16 mouse cellular contexts compared by ENCODE assay signal in the genomic region with DNA sequence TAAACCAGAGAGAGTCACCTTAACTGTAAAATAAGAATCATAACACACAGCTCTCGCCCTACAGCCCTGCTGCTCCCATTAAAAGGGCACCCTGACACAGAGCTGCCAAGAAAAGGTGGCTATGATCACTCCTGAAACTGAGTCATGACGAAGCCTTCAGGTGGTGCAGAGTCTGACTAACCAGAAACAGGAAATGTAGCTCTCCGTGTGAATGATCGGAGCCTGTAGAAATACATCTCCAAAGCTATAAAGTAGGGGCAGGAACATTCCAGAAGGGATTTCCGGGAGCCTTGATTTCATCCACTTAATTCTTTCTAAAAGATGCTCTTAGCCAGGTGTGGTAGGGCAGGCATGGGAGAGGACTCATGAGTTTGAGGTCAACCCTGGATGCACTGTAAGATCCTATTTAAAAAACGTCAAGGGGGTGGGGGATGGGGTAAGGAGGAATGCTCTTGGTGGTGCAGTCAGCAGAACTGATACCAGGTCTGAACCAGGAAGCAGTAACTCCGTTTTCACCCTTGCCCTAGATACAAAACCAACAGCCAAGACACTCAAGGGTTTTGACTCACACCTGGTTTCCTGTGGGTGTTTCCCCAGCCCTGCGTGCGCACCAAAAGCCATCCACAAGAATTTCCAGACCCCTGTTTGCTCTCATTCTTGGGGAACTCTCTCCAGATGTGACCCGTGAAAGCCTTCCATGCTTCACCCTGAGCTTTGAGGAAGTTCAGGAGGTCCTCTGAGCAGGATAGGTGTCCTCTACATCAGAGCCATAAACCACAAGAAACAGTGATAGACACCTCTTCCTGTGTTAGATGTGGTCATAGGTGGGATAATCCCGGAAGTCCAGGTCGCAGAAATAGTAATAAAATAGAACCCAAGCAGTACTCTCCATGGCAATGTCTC. TPM values are rescaled to one million over a fixed set of nuclear protein-coding genes. Genes with fewer than 3 reads are reported as not detected.
DNase-seq lines count a peak whose midpoint lies in the region; ATAC-seq and TF ChIP-seq lines count a peak whose summit lies in the region.
"Had no signal": no experiment of that assay in that cellular context is flagged by ENCODE, and none has a peak within 500 bp of the region (broad histone marks: within the 10 kb centered on the region; RNA-seq: fewer than 3 reads in every experiment).

No protein-coding gene starts in this region.

- no peaks in the 10 kb centered on the region for H3K27me3 ChIP-seq in CH12.LX (replicated peaks)
- no peaks in the 10 kb centered on the region for H3K27me3 ChIP-seq in lung, embryonic 16.5 days (ENCODE audit: control insufficient read depth, insufficient read depth, low read depth, low read length)
- no peaks in the 10 kb centered on the region for H3K27me3 ChIP-seq in stomach, embryonic 15.5 days (replicated peaks)
- no peaks in the 10 kb centered on the region for H3K27me3 ChIP-seq in heart, adult 2 months (ENCODE audit: control insufficient read depth, insufficient read depth, low read length)
- H3K27me3 ChIP-seq: forebrain, embryonic 13.5 days had no signal

- H3K4me3 ChIP-seq in CH12.LX (replicated peaks in 1 of 3; ENCODE audit: low read depth in 2 of 3, low read length in 2 of 3, poor library complexity in 1 of 3) = no peak overlapping the region
- no peak overlapping the region for H3K4me3 ChIP-seq in lung, embryonic 16.5 days (ENCODE audit: low read length)
- no peak overlapping the region for H3K4me3 ChIP-seq in stomach, embryonic 15.5 days (replicated peaks)
- no peak overlapping the region for H3K4me3 ChIP-seq in heart, adult 2 months
- H3K4me3 ChIP-seq: embryonic facial prominence, embryonic 13.5 days; forebrain, embryonic 13.5 days; myocyte had no signal

- H3K9ac ChIP-seq in CH12.LX (ENCODE audit: insufficient read depth, low read depth) = no peak overlapping the region
- H3K9ac ChIP-seq in lung, embryonic 16.5 days (ENCODE audit: low read length) = no peak overlapping the region
- no peak overlapping the region for H3K9ac ChIP-seq in stomach, embryonic 15.5 days
- no peak overlapping the region for H3K9ac ChIP-seq in heart, adult 2 months (ENCODE audit: low read depth, low read length)
- H3K9ac ChIP-seq: embryonic facial prominence, embryonic 13.5 days; forebrain, embryonic 13.5 days had no signal

- in situ Hi-C loops in CH12.LX (cut with MboI; ENCODE audit: low pct_ligation_motif_present, low pct_unique_long_range_greater_than_20kb, low sequenced_read_pairs) = loop anchor here (10.0 kb wide), 1 partner anchor 111 kb away; no protein-coding TSS in a partner anchor

- TF ChIP-seq RAD21 in CH12.LX (IDR thresholded peaks at IDR 0.05; ENCODE audit: low read depth, low read length) = no peak

- H3K79me2 ChIP-seq in CH12.LX (replicated peaks; ENCODE audit: control insufficient read depth, extremely low read depth, insufficient read depth, poor library complexity, severe bottlenecking) = no peaks in the 10 kb centered on the region
- H3K79me2 ChIP-seq in heart, adult 2 months (replicated peaks; ENCODE audit: control insufficient read depth, insufficient read depth, low read length) = no peaks in the 10 kb centered on the region

- H3K27ac ChIP-seq in CH12.LX (ENCODE audit: insufficient read depth, low read depth) = no peak overlapping the region
- peak overlapping the region; percentile 89 for H3K27ac ChIP-seq in lung, embryonic 16.5 days (ENCODE audit: low read length)
- H3K27ac ChIP-seq in stomach, embryonic 15.5 days = 0 out of 2 replicates have a peak overlapping the region, but pooled peaks have one; percentile 36
- no peak overlapping the region for H3K27ac ChIP-seq in heart, adult 2 months
- H3K27ac ChIP-seq: embryonic facial prominence, embryonic 13.5 days; forebrain, embryonic 13.5 days; macrophage had no signal

- no peaks in the 10 kb centered on the region for H3K9me3 ChIP-seq in CH12.LX (replicated peaks; ENCODE audit: low read length)
- no peaks in the 10 kb centered on the region for H3K9me3 ChIP-seq in lung, embryonic 16.5 days (ENCODE audit: control insufficient read depth, low read length)
- H3K9me3 ChIP-seq in stomach, embryonic 15.5 days = no peaks in the 10 kb centered on the region
- H3K9me3 ChIP-seq: embryonic facial prominence, embryonic 13.5 days; forebrain, embryonic 13.5 days had no signal

- no peak for TF ChIP-seq CTCF in CH12.LX (conservative IDR thresholded peaks at IDR 0.05 in 1 of 2, IDR thresholded peaks at IDR 0.05 in 1 of 2; ENCODE audit: low read depth in 2 of 2, low read length in 2 of 2)
- TF ChIP-seq CTCF in heart, adult 2 months (IDR thresholded peaks at IDR 0.05) = no peak

- WGBS in lung, embryonic 16.5 days = 54% methylated on average over 12 of the region's 12 CpGs
- 69% methylated on average over 12 of the region's 12 CpGs for WGBS in stomach, embryonic 15.5 days
- WGBS in heart, adult 2 months = 64% methylated on average over 12 of the region's 12 CpGs

- intact Hi-C loops in left cerebral cortex, postnatal 10 days (cut with DNase I) = no loop called here
- intact Hi-C loops in heart, adult 2 months (cut with DNase I) = no loop called here

- peak overlapping the region; percentile 62 for H3K4me2 ChIP-seq in CH12.LX (ENCODE audit: insufficient read depth, low read depth, poor library complexity, severe bottlenecking)
- H3K4me2 ChIP-seq in lung, embryonic 16.5 days (ENCODE audit: low read depth, low read length) = 0 out of 2 replicates have a peak overlapping the region, but pooled peaks have one; percentile 7
- H3K4me2 ChIP-seq in stomach, embryonic 15.5 days = no peak overlapping the region
- H3K4me2 ChIP-seq: embryonic facial prominence, embryonic 13.5 days; forebrain, embryonic 13.5 days had no signal

- H3K36me3 ChIP-seq in CH12.LX (replicated peaks in 1 of 2; ENCODE audit: control insufficient read depth in 1 of 2, insufficient read depth in 1 of 2, low read length in 1 of 2) = no peaks in the 10 kb centered on the region
- H3K36me3 ChIP-seq in lung, embryonic 16.5 days (ENCODE audit: control insufficient read depth, insufficient read depth, low read length) = peaks cover 14% of the 10 kb centered on the region
- H3K36me3 ChIP-seq in stomach, embryonic 15.5 days = peaks cover 3% of the 10 kb centered on the region; the same call in 1 of the 2 replicates
- peaks cover 19% of the 10 kb centered on the region for H3K36me3 ChIP-seq in heart, adult 2 months (ENCODE audit: control insufficient read depth, insufficient read depth, low read length)

- DNase-seq in A20 (ENCODE audit: low read depth, low spot score) (peak; percentile 37), CH12.LX (ENCODE audit: extremely low read depth) (peak; percentile 83)
- DNase-seq in gastrocnemius, postnatal 10 days = no peak
- no peak for DNase-seq in kidney, postnatal 4 days
- no peak for DNase-seq in left cerebral cortex, postnatal 10 days (ENCODE audit: extremely low spot score in 1 of 2, low spot score in 2 of 2)
- no peak for DNase-seq in heart, adult 2 months
- DNase-seq: cerebellum, adult 2 months; gastrocnemius, postnatal 36 days; heart, postnatal 10 days; kidney, adult 8-10 months had no signal

- TF ChIP-seq POLR2A in CH12.LX (IDR thresholded peaks at IDR 0.05; ENCODE audit: low read depth, low read length) = peak; percentile 34; the same call in 1 of the 2 replicates
- no peak for TF ChIP-seq POLR2A in heart, adult 2 months (IDR thresholded peaks at IDR 0.05; ENCODE audit: insufficient read depth, low read depth, low read length)

- peaks cover 21 to 70% of the 10 kb centered on the region in 2 experiments for H3K4me1 ChIP-seq in CH12.LX (ENCODE audit: control insufficient read depth in 1 of 2, insufficient read depth in 2 of 2)
- H3K4me1 ChIP-seq in lung, embryonic 16.5 days (replicated peaks; ENCODE audit: control insufficient read depth, insufficient read depth, low read length) = peaks cover 32% of the 10 kb centered on the region
- peaks cover 5% of the 10 kb centered on the region; the same call in 1 of the 2 replicates for H3K4me1 ChIP-seq in stomach, embryonic 15.5 days
- H3K4me1 ChIP-seq in heart, adult 2 months (ENCODE audit: control insufficient read depth, insufficient read depth, low read length) = peaks cover 7% of the 10 kb centered on the region

- TF ChIP-seq EP300 in CH12.LX (IDR thresholded peaks at IDR 0.05; ENCODE audit: low read length) = peak; percentile 55; the same call in 1 of the 2 replicates
- no peak for TF ChIP-seq EP300 in heart, adult 2 months (IDR thresholded peaks at IDR 0.05; ENCODE audit: insufficient read depth, low read depth, low read length)

- dilution Hi-C loops in CH12.LX (cut with MboI; ENCODE audit: extremely low pct_ligation_motif_present, extremely low pct_unique_long_range_greater_than_20kb, low sequenced_read_pairs) = no loop called here

- ATAC-seq in lung, embryonic 16.5 days (ENCODE audit: low read depth) = peak; percentile 42; the same call in 1 of the 2 replicates
- ATAC-seq in stomach, embryonic 15.5 days (ENCODE audit: insufficient read depth, low FRiP score, low read depth) = no peak
- ATAC-seq: forebrain, embryonic 13.5 days had no signal

TF ChIP-seq in CH12.LX, 34 proteins besides CTCF, POLR2A, EP300 and RAD21 (continues in another document):
- TF ChIP-seq MAFK (IDR thresholded peaks at IDR 0.05; ENCODE audit: insufficient replicate concordance, low read length) (0 out of 2 replicates have a peak, but pooled peaks have one; percentile 5), JUN (IDR thresholded peaks at IDR 0.05; ENCODE audit: insufficient read depth, low read depth, low read length) (no peak), MAX (IDR thresholded peaks at IDR 0.05; ENCODE audit: low read length) (0 out of 2 replicates have a peak, but pooled peaks have one; percentile 22), MAZ (IDR thresholded peaks at IDR 0.05; ENCODE audit: low read depth, low read length) (no peak), BHLHE40 (IDR thresholded peaks at IDR 0.05; ENCODE audit: low read depth, low read length) (no peak), HCFC1 (IDR thresholded peaks at IDR 0.05; ENCODE audit: low read depth, low read length) (peak; percentile 15; the same call in 1 of the 2 replicates), CHD2 (IDR thresholded peaks at IDR 0.05; ENCODE audit: low read length) (peak; percentile 78), NRF1 (IDR thresholded peaks at IDR 0.05; ENCODE audit: low read depth, low read length) (peak; percentile 70), ZC3H11A (IDR thresholded peaks at IDR 0.05; ENCODE audit: low read depth, low read length) (no peak), SIN3A (IDR thresholded peaks at IDR 0.05; ENCODE audit: low read length) (0 out of 2 replicates have a peak, but pooled peaks have one; percentile 47), ELF1 (IDR thresholded peaks at IDR 0.05; ENCODE audit: low read depth, low read length) (peak; percentile 62)

RNA-seq across cellular contexts. Expression of a gene that starts 41.4 kb away (rescaled TPM):
- total RNA-seq in CH12.LX (2012; rRNA removed) = not detected in 2 replicates
- not detected in 2 replicates for total RNA-seq in CH12.LX (2014; rRNA removed)
- polyA plus RNA-seq in CH12.LX (2012; ENCODE audit: insufficient read length, low read depth) = not detected in 2 replicates
- polyA plus RNA-seq in lung, embryonic 16.5 days (2015; fragmentation: Nextera tagmentation; extraction: Ambion mirVana) = 0.69 and 1.3 TPM in 2 replicates
- polyA plus RNA-seq in stomach, embryonic 15.5 days (2015; fragmentation: Nextera tagmentation; extraction: Ambion mirVana) = 0.19 and 0.41 TPM in 2 replicates
- 100 to 1,000 TPM; 113 to 139 TPM for total RNA-seq in gastrocnemius, postnatal 10 days (2021)
- under 1 TPM; 0.87 to 0.94 TPM for total RNA-seq in left cerebral cortex, postnatal 10 days (2021)
- total RNA-seq in heart, adult 2 months (2021) = 10 to 100 TPM; 50.1 to 63.0 TPM
- polyA plus RNA-seq in heart, adult 2 months (2012; rRNA removed) = 26.3 and 40.0 TPM in 2 replicates
- polyA plus RNA-seq: forebrain, embryonic 13.5 days; macrophage had no signal

Comparison
In these comparisons a context has a peak if more than half of its experiments do, and no peak if none do; other contexts are left out.
1. DNase-seq: peak in A20 (single experiment) and CH12.LX (single experiment); none in gastrocnemius, postnatal 10 days (single experiment), kidney, postnatal 4 days (0 of 2), left cerebral cortex, postnatal 10 days (0 of 2) and heart, adult 2 months (0 of 2).
2. H3K27ac ChIP-seq: peak in lung, embryonic 16.5 days (single experiment) and stomach, embryonic 15.5 days (single experiment); none in CH12.LX (single experiment) and heart, adult 2 months (single experiment).
3. RNA of a gene that starts 41.4 kb away (total RNA-seq): 113 to 139 TPM in gastrocnemius, postnatal 10 days and 50.1 to 63.0 TPM in heart, adult 2 months; 0.87 to 0.94 TPM in left cerebral cortex, postnatal 10 days and not detected in CH12.LX; every median in the first group is over 10 times any median in the second.